Mouse (Mus musculus): ENCODE measurements around the gene Kars. TPM values are rescaled to one million over a fixed set of nuclear protein-coding genes. Genes with fewer than 3 reads are reported as not detected.
A peak's percentile ranks its signal among the peaks of the same experiment; 100 is the strongest.

Kars gene
- polyA plus RNA-seq, 1 experiment from 2014 or later: 265 TPM

- Histone ChIP-seq H3K4me3 (peak overlapping the region; percentile 97), H3K9me3 (replicated peaks) (no peaks in the 10 kb centered on the region), H3K27me3 (ENCODE audit: low read depth, poor library complexity, severe bottlenecking) (no peaks in the 10 kb centered on the region), H3K36me3 (peaks cover 24% of the 10 kb centered on the region), H3K27ac (replicated peaks) (peak overlapping the region; percentile 88), H3K4me1 (peaks cover 29% of the 10 kb centered on the region)
- DNase-seq (ENCODE audit: low spot score): no peak
- under 1% methylated on average over 40 of the region's 40 CpGs for WGBS
Measured at GRCm38 (mm10) chr8:112011816-112012242, 706 bp upstream of the Kars start.

- Histone ChIP-seq H3K4me1 (peaks cover 29% of the 10 kb centered on the region), H3K27ac (replicated peaks) (no peak overlapping the region), H3K4me3 (peak overlapping the region; percentile 97; the same call in 1 of the 2 replicates), H3K9me3 (replicated peaks) (no peaks in the 10 kb centered on the region), H3K27me3 (ENCODE audit: low read depth, poor library complexity, severe bottlenecking) (no peaks in the 10 kb centered on the region), H3K36me3 (peaks cover 38% of the 10 kb centered on the region)
- 95% methylated on average over 7 of the region's 7 CpGs for WGBS
- no peak for DNase-seq (ENCODE audit: low spot score)
Measured at GRCm38 (mm10) chr8:112009558-112009957, 1.6 kb downstream of the Kars start.

GRCm38 (mm10) chr8:112007669-112008068 is 3.5 kb downstream of the Kars start:
- no peak overlapping the region for H3K27ac ChIP-seq (replicated peaks)
- H3K9me3 ChIP-seq (replicated peaks): no peaks in the 10 kb centered on the region
- H3K4me1 ChIP-seq: peaks cover 22% of the 10 kb centered on the region
- no peak for DNase-seq (ENCODE audit: low spot score)
- no peaks in the 10 kb centered on the region for H3K27me3 ChIP-seq (ENCODE audit: low read depth, poor library complexity, severe bottlenecking)
- peaks cover 56% of the 10 kb centered on the region for H3K36me3 ChIP-seq
- WGBS: 94% methylated on average over 2 of the region's 2 CpGs
- H3K4me3 ChIP-seq: no peak overlapping the region

- peaks cover 76% of the 10 kb centered on the region for H3K36me3 ChIP-seq
- DNase-seq (ENCODE audit: low spot score): no peak
- H3K4me3 ChIP-seq: no peak overlapping the region
- H3K4me1 ChIP-seq: peaks cover 12% of the 10 kb centered on the region
- no peaks in the 10 kb centered on the region for H3K27me3 ChIP-seq (ENCODE audit: low read depth, poor library complexity, severe bottlenecking)
- no peak overlapping the region for H3K27ac ChIP-seq (replicated peaks)
- 90% methylated on average over 6 of the region's 6 CpGs for WGBS
- H3K9me3 ChIP-seq (replicated peaks): no peaks in the 10 kb centered on the region
Measured at GRCm38 (mm10) chr8:112005601-112006000, 5.5 kb downstream of the Kars start.

GRCm38 (mm10) chr8:112004754-112005153 is 6.4 kb downstream of the Kars start:
- Histone ChIP-seq H3K4me1 (peaks cover 3% of the 10 kb centered on the region; the same call in 1 of the 2 replicates), H3K4me3 (no peak overlapping the region), H3K9me3 (replicated peaks) (no peaks in the 10 kb centered on the region), H3K36me3 (peaks cover 85% of the 10 kb centered on the region), H3K27ac (replicated peaks) (no peak overlapping the region), H3K27me3 (ENCODE audit: low read depth, poor library complexity, severe bottlenecking) (no peaks in the 10 kb centered on the region)
- no peak for DNase-seq (ENCODE audit: low spot score)

GRCm38 (mm10) chr8:111992703-111993039 is 18.5 kb downstream of the Kars start:
- 76% methylated on average over 3 of the region's 3 CpGs for WGBS
- H3K4me1 ChIP-seq: peaks cover 11% of the 10 kb centered on the region
- H3K4me3 ChIP-seq: no peak overlapping the region
- H3K27me3 ChIP-seq (ENCODE audit: low read depth, poor library complexity, severe bottlenecking): no peaks in the 10 kb centered on the region
- peaks cover 71% of the 10 kb centered on the region for H3K36me3 ChIP-seq
- no peak for DNase-seq (ENCODE audit: low spot score)
- no peaks in the 10 kb centered on the region for H3K9me3 ChIP-seq (replicated peaks)
- no peak overlapping the region for H3K27ac ChIP-seq (replicated peaks)

- Histone ChIP-seq H3K36me3 (peaks cover 71% of the 10 kb centered on the region), H3K27ac (replicated peaks) (peak within 1 kb of the TSS; percentile 90), H3K27me3 (ENCODE audit: low read depth, poor library complexity, severe bottlenecking) (no peaks in the 10 kb centered on the region), H3K9me3 (replicated peaks) (no peaks in the 10 kb centered on the region), H3K4me3 (peak within 1 kb of the TSS; percentile 85), H3K4me1 (peaks cover 11% of the 10 kb centered on the region)
- DNase-seq (ENCODE audit: low spot score): peak; percentile 90
- WGBS: 6% methylated on average over 33 of the region's 33 CpGs
Measured at GRCm38 (mm10) chr8:111992013-111992702, 19.0 kb downstream of the Kars start, which contains the start of gene Adat1. TSS of gene Adat1 (minus strand) at chr8:111992302.

- 74% methylated on average over 8 of the region's 8 CpGs for WGBS
- peak overlapping the region; percentile 90; the same call in 1 of the 2 replicates for H3K27ac ChIP-seq (replicated peaks)
- DNase-seq (ENCODE audit: low spot score): no peak
- peaks cover 68% of the 10 kb centered on the region for H3K36me3 ChIP-seq
- no peaks in the 10 kb centered on the region for H3K27me3 ChIP-seq (ENCODE audit: low read depth, poor library complexity, severe bottlenecking)
- H3K4me3 ChIP-seq: peak overlapping the region; percentile 85
- no peaks in the 10 kb centered on the region for H3K9me3 ChIP-seq (replicated peaks)
- peaks cover 11% of the 10 kb centered on the region for H3K4me1 ChIP-seq
Measured at GRCm38 (mm10) chr8:111991278-111991677, 19.8 kb downstream of the Kars start.

GRCm38 (mm10) chr8:111989911-111990310 is 21.2 kb downstream of the Kars start:
- peak; percentile 79 for DNase-seq (ENCODE audit: low spot score)
- Histone ChIP-seq H3K4me3 (no peak overlapping the region), H3K36me3 (peaks cover 68% of the 10 kb centered on the region), H3K9me3 (replicated peaks) (no peaks in the 10 kb centered on the region), H3K27ac (replicated peaks) (no peak overlapping the region), H3K4me1 (peaks cover 11% of the 10 kb centered on the region), H3K27me3 (ENCODE audit: low read depth, poor library complexity, severe bottlenecking) (no peaks in the 10 kb centered on the region)
- 23% methylated on average over 7 of the region's 7 CpGs for WGBS

- no peaks in the 10 kb centered on the region for H3K27me3 ChIP-seq (ENCODE audit: low read depth, poor library complexity, severe bottlenecking)
- H3K36me3 ChIP-seq: peaks cover 90% of the 10 kb centered on the region
- no peak for DNase-seq (ENCODE audit: low spot score)
- WGBS: 86% methylated on average over 10 of the region's 10 CpGs
- H3K9me3 ChIP-seq (replicated peaks): no peaks in the 10 kb centered on the region
- H3K4me3 ChIP-seq: no peak overlapping the region
- H3K4me1 ChIP-seq: no peaks in the 10 kb centered on the region
- H3K27ac ChIP-seq (replicated peaks): no peak overlapping the region
Measured at GRCm38 (mm10) chr8:111984511-111984910, 26.6 kb downstream of the Kars start.

- no peak for DNase-seq (ENCODE audit: low spot score)
- H3K36me3 ChIP-seq: peaks cover 89% of the 10 kb centered on the region
- 84% methylated on average over 7 of the region's 7 CpGs for WGBS
Measured at GRCm38 (mm10) chr8:111982116-111982515, 29.0 kb downstream of the Kars start.

GRCm38 (mm10) chr8:111978147-111978546 is 33.0 kb downstream of the Kars start:
- H3K36me3 ChIP-seq: peaks cover 93% of the 10 kb centered on the region
- H3K4me3 ChIP-seq: no peak overlapping the region
- 87% methylated on average over 10 of the region's 10 CpGs for WGBS
- no peaks in the 10 kb centered on the region for H3K27me3 ChIP-seq (ENCODE audit: low read depth, poor library complexity, severe bottlenecking)
- H3K4me1 ChIP-seq: peaks cover 4% of the 10 kb centered on the region; the same call in 1 of the 2 replicates
- H3K27ac ChIP-seq (replicated peaks): peak overlapping the region; percentile 70; the same call in 1 of the 2 replicates
- DNase-seq (ENCODE audit: low spot score): no peak
- H3K9me3 ChIP-seq (replicated peaks): peaks cover 12% of the 10 kb centered on the region

More at GRCm38 (mm10) chr8:111982116-111982515, 29.0 kb downstream of the Kars start:
- no peaks in the 10 kb centered on the region for H3K27me3 ChIP-seq (ENCODE audit: low read depth, poor library complexity, severe bottlenecking)
- H3K4me1 ChIP-seq: peaks cover 4% of the 10 kb centered on the region; the same call in 1 of the 2 replicates
- no peaks in the 10 kb centered on the region for H3K9me3 ChIP-seq (replicated peaks)
- H3K27ac ChIP-seq (replicated peaks): no peak overlapping the region
- no peak overlapping the region for H3K4me3 ChIP-seq

GRCm38 (mm10) chr8:111976326-111976725 is 34.8 kb downstream of the Kars start:
- Histone ChIP-seq H3K4me1 (peaks cover 4% of the 10 kb centered on the region; the same call in 1 of the 2 replicates), H3K36me3 (peaks cover 93% of the 10 kb centered on the region), H3K27ac (replicated peaks) (no peak overlapping the region), H3K4me3 (no peak overlapping the region), H3K9me3 (replicated peaks) (peaks cover 12% of the 10 kb centered on the region), H3K27me3 (ENCODE audit: low read depth, poor library complexity, severe bottlenecking) (no peaks in the 10 kb centered on the region)
- DNase-seq (ENCODE audit: low spot score): no peak
- WGBS: 90% methylated on average over 2 of the region's 2 CpGs

Measured in midbrain, embryonic 10.5 days (tissue).